Mouse (Mus musculus) thymus, adult 2 months (tissue): ENCODE data around the gene Hba-a1. TPM values are rescaled to one million over a fixed set of nuclear protein-coding genes. Genes with fewer than 3 reads are reported as not detected.
A peak's percentile ranks its signal among the peaks of the same experiment; 100 is the strongest.
"Not testable (repeated sequence)": the region's sequence is repeated elsewhere in the genome, so short reads cannot be mapped to it uniquely, and the experiment has no call there.

Source experiments
- DNase-seq: peaks from one replicate; pipeline ENCODE4 v3.0.0; 2021
- H3K27ac ChIP-seq: fragments of 200-500 bp; 2 replicates; pipeline ENCODE4 v1.5.1; 2012; ENCODE audit warnings: low read length, control low read depth; ENCODE audit not compliant: control insufficient read depth, insufficient read depth
- H3K27me3 ChIP-seq: fragments of 200-500 bp; 2 replicates; pipeline ENCODE4 v1.6.1; 2012; ENCODE audit warnings: mild to moderate bottlenecking, low read length, moderate library complexity, mixed read lengths; ENCODE audit not compliant: control insufficient read depth, insufficient read depth
- H3K36me3 ChIP-seq: fragments of 200-500 bp; 2 replicates; pipeline ENCODE4 v1.6.1; 2012; ENCODE audit warnings: mild to moderate bottlenecking, low read length, moderate library complexity; ENCODE audit not compliant: control insufficient read depth, insufficient read depth
- H3K4me1 ChIP-seq: fragments of 200-500 bp; replicated peaks from 2 replicates; pipeline ENCODE4 v1.6.1; 2012; ENCODE audit warnings: low read length; ENCODE audit not compliant: control insufficient read depth, insufficient read depth
- H3K4me3 ChIP-seq: fragments of 200-500 bp; 2 replicates; pipeline ENCODE4 v1.5.1; 2012; ENCODE audit warnings: mild to moderate bottlenecking, low read length, control low read depth, moderate library complexity; ENCODE audit not compliant: control insufficient read depth, insufficient read depth
- CTCF ChIP-seq: fragments of 200-500 bp; IDR thresholded peaks from 2 replicates; pipeline ENCODE4 v1.5.1; 2012; ENCODE audit warnings: mild to moderate bottlenecking, control low read depth, low read length, moderate library complexity, borderline replicate concordance; ENCODE audit not compliant: control insufficient read depth, poor library complexity, insufficient read depth; ENCODE audit errors: extremely low read depth
- POLR2A ChIP-seq: fragments of 200-500 bp; IDR thresholded peaks from 2 replicates; pipeline ENCODE4 v1.6.1; 2012; ENCODE audit warnings: mild to moderate bottlenecking, low read length, control low read depth, moderate library complexity; ENCODE audit not compliant: control insufficient read depth, poor library complexity, insufficient read depth; ENCODE audit errors: extremely low read depth
- WGBS: fragments of 180-500 bp; shearing (Covaris S2); methylation state at CpG from one replicate; pipeline ENCODE4 v1.1.7; 2018; 5-methylcytosine and 5-hydroxymethylcytosine counted together
- polyA plus RNA-seq: library from polyadenylated mRNA; depleted of rRNA; stranded (reverse); fragments of >200 nt; gene quantifications from 2 replicates; pipeline ENCODE4 v1.2.3, GENCODE M21; 2012

The Hba-a1 gene
- polyA plus RNA-seq, 1 experiment: 1,698 TPM

- H3K4me3 ChIP-seq, H3K36me3 ChIP-seq, H3K27me3 ChIP-seq, H3K4me1 ChIP-seq, DNase-seq, H3K27ac ChIP-seq: not testable (repeated sequence)
- WGBS: no CpG with 5 or more reads among the region's 4 CpGs
These were observed 12.9 kb downstream of the Hba-a1 start, which contains the start of gene Hba-a2 for GRCm38 (mm10) chr11:32296203-32296602. Gene Hba-a2 (plus strand): TSS chr11:32296489.

GRCm38 (mm10) chr11:32297417-32297816 lies 14.1 kb downstream of the Hba-a1 start:
- 35% methylated on average over 2 of the region's 2 CpGs for WGBS
- not testable (repeated sequence) for H3K36me3 ChIP-seq, DNase-seq, H3K27ac ChIP-seq, H3K27me3 ChIP-seq, H3K4me3 ChIP-seq, H3K4me1 ChIP-seq

GRCm38 (mm10) chr11:32297866-32298531 lies 14.7 kb downstream of the Hba-a1 start:
- TF ChIP-seq CTCF: no peak
- TF ChIP-seq POLR2A: no peak
- no peaks in the 10 kb centered on the region for H3K27me3 ChIP-seq
- WGBS: 92% methylated on average over 1 of the region's 1 CpGs
- no peak overlapping the region for H3K27ac ChIP-seq
- H3K4me1 ChIP-seq: 0 out of 2 replicates have a peak, but pooled peaks cover 2% of the 10 kb centered on the region
- no peaks in the 10 kb centered on the region for H3K36me3 ChIP-seq
- no peak for DNase-seq
- H3K4me3 ChIP-seq: no peak overlapping the region

GRCm38 (mm10) chr11:32298532-32298918 lies 15.2 kb downstream of the Hba-a1 start:
- Histone ChIP-seq H3K4me1 (0 out of 2 replicates have a peak, but pooled peaks cover 2% of the 10 kb centered on the region), H3K27me3 (no peaks in the 10 kb centered on the region), H3K4me3 (no peak overlapping the region), H3K36me3 (no peaks in the 10 kb centered on the region), H3K27ac (no peak overlapping the region)
- WGBS: 99% methylated on average over 2 of the region's 2 CpGs
- TF ChIP-seq CTCF: no peak
- no peak for TF ChIP-seq POLR2A
- DNase-seq: no peak

- 12% methylated on average over 16 of the region's 16 CpGs for WGBS
- H3K27ac ChIP-seq, H3K36me3 ChIP-seq, H3K4me3 ChIP-seq, H3K4me1 ChIP-seq, H3K27me3 ChIP-seq: not testable (repeated sequence)
- DNase-seq: peak; percentile 43
- peak; percentile 71; the same call in 1 of the 2 replicates for TF ChIP-seq CTCF
These were observed 16.6 kb downstream of the Hba-a1 start, which contains the start of gene Hbq1a for GRCm38 (mm10) chr11:32299865-32300264. Gene Hbq1a (plus strand): TSS chr11:32300069.

GRCm38 (mm10) chr11:32300279-32301267 lies 17.3 kb downstream of the Hba-a1 start:
- H3K27me3 ChIP-seq: no peaks in the 10 kb centered on the region
- no peak overlapping the region for H3K4me3 ChIP-seq
- H3K4me1 ChIP-seq: 0 out of 2 replicates have a peak, but pooled peaks cover 2% of the 10 kb centered on the region
- no peak overlapping the region for H3K27ac ChIP-seq
- TF ChIP-seq POLR2A (no peak), CTCF (no peak)
- 48% methylated on average over 16 of the region's 17 CpGs for WGBS
- no peaks in the 10 kb centered on the region for H3K36me3 ChIP-seq
- DNase-seq: no peak
